Mouse (Mus musculus) splenic B cell, adult 2 months (primary cell): ENCODE results near the gene Rabl2.

ENCODE experiments used
- DNase-seq: peaks from one replicate; pipeline ENCODE4 v3.0.0-alpha.2; 2011; ENCODE audit warnings: low read depth, low spot score
- H3K27me3 ChIP-seq: 2 replicates; pipeline ENCODE4 v1.6.1; 2012; ENCODE audit warnings: mild to moderate bottlenecking, low read length, moderate library complexity, mixed read lengths; ENCODE audit not compliant: control insufficient read depth, poor library complexity, insufficient read depth, severe bottlenecking
- H3K36me3 ChIP-seq: 2 replicates; pipeline ENCODE4 v1.6.1; 2012; ENCODE audit warnings: mild to moderate bottlenecking, low read length, moderate library complexity, mixed read lengths; ENCODE audit not compliant: control insufficient read depth, poor library complexity, insufficient read depth, severe bottlenecking

The Rabl2 gene

GRCm38 (mm10) chr15:89532924-89533842, 58.5 kb downstream of the Rabl2 start:
- Histone ChIP-seq H3K27me3 (no peaks in the 10 kb centered on the region), H3K36me3 (no peaks in the 10 kb centered on the region)
- DNase-seq = no peak
